Mouse (Mus musculus): ENCODE measurements around the gene Gas7. TPM values are rescaled to one million over a fixed set of nuclear protein-coding genes. Genes with fewer than 3 reads are reported as not detected.

Gas7 gene
- polyA plus RNA-seq, 1 experiment, result 2.1 TPM

GRCm38 (mm10) chr11:67488156-67488555 is 32.9 kb downstream of the Gas7 start:
- H3K4me1 ChIP-seq (ENCODE audit: control insufficient read depth, insufficient read depth, insufficient read length, low read length), result no peaks in the 10 kb centered on the region
- no peak overlapping the region for H3K27ac ChIP-seq (ENCODE audit: insufficient read depth, low read depth, low read length)
- H3K36me3 ChIP-seq (ENCODE audit: control insufficient read depth, insufficient read depth, low read length), result no peaks in the 10 kb centered on the region
- no peak overlapping the region for H3K4me3 ChIP-seq (ENCODE audit: low read depth, low read length)
- TF ChIP-seq POLR2A (IDR thresholded peaks at IDR 0.05; ENCODE audit: low read depth, low read length) (no peak), CTCF (IDR thresholded peaks at IDR 0.05; ENCODE audit: extremely low read depth, insufficient read length, insufficient replicate concordance, low read depth, low read length) (no peak)
- H3K27me3 ChIP-seq (ENCODE audit: control insufficient read depth, insufficient read depth, low read length), result no peaks in the 10 kb centered on the region
- 58% methylated on average over 12 of the region's 12 CpGs for WGBS

- H3K27me3 ChIP-seq (ENCODE audit: control insufficient read depth, insufficient read depth, low read length), result no peaks in the 10 kb centered on the region
- TF ChIP-seq CTCF (IDR thresholded peaks at IDR 0.05; ENCODE audit: extremely low read depth, insufficient read length, insufficient replicate concordance, low read depth, low read length) (no peak), POLR2A (IDR thresholded peaks at IDR 0.05; ENCODE audit: low read depth, low read length) (no peak)
- no peak overlapping the region for H3K27ac ChIP-seq (ENCODE audit: insufficient read depth, low read depth, low read length)
- 69% methylated on average over 10 of the region's 10 CpGs for WGBS
- H3K4me1 ChIP-seq (ENCODE audit: control insufficient read depth, insufficient read depth, insufficient read length, low read length), result peaks cover 3% of the 10 kb centered on the region; the same call in 1 of the 2 replicates
- H3K4me3 ChIP-seq (ENCODE audit: low read depth, low read length), result no peak overlapping the region
- H3K36me3 ChIP-seq (ENCODE audit: control insufficient read depth, insufficient read depth, low read length), result no peaks in the 10 kb centered on the region
Observed at GRCm38 (mm10) chr11:67489647-67490175, 34.5 kb downstream of the Gas7 start.

GRCm38 (mm10) chr11:67496796-67497195 is 41.6 kb downstream of the Gas7 start:
- H3K27ac ChIP-seq (ENCODE audit: insufficient read depth, low read depth, low read length), result no peak overlapping the region
- no peaks in the 10 kb centered on the region for H3K36me3 ChIP-seq (ENCODE audit: control insufficient read depth, insufficient read depth, low read length)
- no peak for TF ChIP-seq CTCF (IDR thresholded peaks at IDR 0.05; ENCODE audit: extremely low read depth, insufficient read length, insufficient replicate concordance, low read depth, low read length)
- TF ChIP-seq POLR2A (IDR thresholded peaks at IDR 0.05; ENCODE audit: low read depth, low read length), result no peak
- H3K27me3 ChIP-seq (ENCODE audit: control insufficient read depth, insufficient read depth, low read length), result no peaks in the 10 kb centered on the region
- H3K4me1 ChIP-seq (ENCODE audit: control insufficient read depth, insufficient read depth, insufficient read length, low read length), result peaks cover 3% of the 10 kb centered on the region; the same call in 1 of the 2 replicates
- 6% methylated on average over 1 of the region's 1 CpGs for WGBS
- H3K4me3 ChIP-seq (ENCODE audit: low read depth, low read length), result no peak overlapping the region

- Histone ChIP-seq H3K4me3 (ENCODE audit: low read depth, low read length) (no peak overlapping the region), H3K27me3 (ENCODE audit: control insufficient read depth, insufficient read depth, low read length) (no peaks in the 10 kb centered on the region), H3K27ac (ENCODE audit: insufficient read depth, low read depth, low read length) (no peak overlapping the region), H3K36me3 (ENCODE audit: control insufficient read depth, insufficient read depth, low read length) (no peaks in the 10 kb centered on the region), H3K4me1 (ENCODE audit: control insufficient read depth, insufficient read depth, insufficient read length, low read length) (no peaks in the 10 kb centered on the region)
- TF ChIP-seq CTCF (IDR thresholded peaks at IDR 0.05; ENCODE audit: extremely low read depth, insufficient read length, insufficient replicate concordance, low read depth, low read length), result no peak
- no peak for TF ChIP-seq POLR2A (IDR thresholded peaks at IDR 0.05; ENCODE audit: low read depth, low read length)
- WGBS, result 82% methylated on average over 2 of the region's 2 CpGs
Observed at GRCm38 (mm10) chr11:67500115-67500514, 44.9 kb downstream of the Gas7 start.

- TF ChIP-seq POLR2A (IDR thresholded peaks at IDR 0.05; ENCODE audit: low read depth, low read length) (no peak), CTCF (IDR thresholded peaks at IDR 0.05; ENCODE audit: extremely low read depth, insufficient read length, insufficient replicate concordance, low read depth, low read length) (no peak)
- Histone ChIP-seq H3K4me1 (ENCODE audit: control insufficient read depth, insufficient read depth, insufficient read length, low read length) (no peaks in the 10 kb centered on the region), H3K27me3 (ENCODE audit: control insufficient read depth, insufficient read depth, low read length) (no peaks in the 10 kb centered on the region), H3K4me3 (ENCODE audit: low read depth, low read length) (no peak overlapping the region), H3K27ac (ENCODE audit: insufficient read depth, low read depth, low read length) (no peak overlapping the region), H3K36me3 (ENCODE audit: control insufficient read depth, insufficient read depth, low read length) (no peaks in the 10 kb centered on the region)
- 72% methylated on average over 7 of the region's 7 CpGs for WGBS
Observed at GRCm38 (mm10) chr11:67501468-67502244, 46.4 kb downstream of the Gas7 start.

- no peaks in the 10 kb centered on the region for H3K27me3 ChIP-seq (ENCODE audit: control insufficient read depth, insufficient read depth, low read length)
- H3K4me1 ChIP-seq (ENCODE audit: control insufficient read depth, insufficient read depth, insufficient read length, low read length), result no peaks in the 10 kb centered on the region
- H3K36me3 ChIP-seq (ENCODE audit: control insufficient read depth, insufficient read depth, low read length), result no peaks in the 10 kb centered on the region
- 69% methylated on average over 1 of the region's 1 CpGs for WGBS
- H3K4me3 ChIP-seq (ENCODE audit: low read depth, low read length), result no peak overlapping the region
- H3K27ac ChIP-seq (ENCODE audit: insufficient read depth, low read depth, low read length), result no peak overlapping the region
- no peak for TF ChIP-seq POLR2A (IDR thresholded peaks at IDR 0.05; ENCODE audit: low read depth, low read length)
- TF ChIP-seq CTCF (IDR thresholded peaks at IDR 0.05; ENCODE audit: extremely low read depth, insufficient read length, insufficient replicate concordance, low read depth, low read length), result no peak
Observed at GRCm38 (mm10) chr11:67509219-67509876, 54.1 kb downstream of the Gas7 start.

GRCm38 (mm10) chr11:67510831-67511230 is 55.6 kb downstream of the Gas7 start:
- Histone ChIP-seq H3K4me3 (ENCODE audit: low read depth, low read length) (no peak overlapping the region), H3K27ac (ENCODE audit: insufficient read depth, low read depth, low read length) (no peak overlapping the region), H3K36me3 (ENCODE audit: control insufficient read depth, insufficient read depth, low read length) (no peaks in the 10 kb centered on the region), H3K27me3 (ENCODE audit: control insufficient read depth, insufficient read depth, low read length) (no peaks in the 10 kb centered on the region), H3K4me1 (ENCODE audit: control insufficient read depth, insufficient read depth, insufficient read length, low read length) (no peaks in the 10 kb centered on the region)
- WGBS, result 81% methylated on average over 4 of the region's 4 CpGs
- TF ChIP-seq POLR2A (IDR thresholded peaks at IDR 0.05; ENCODE audit: low read depth, low read length) (no peak), CTCF (IDR thresholded peaks at IDR 0.05; ENCODE audit: extremely low read depth, insufficient read length, insufficient replicate concordance, low read depth, low read length) (no peak)
